Mouse (Mus musculus): ENCODE measurements around the gene Naa16.

DNA sequence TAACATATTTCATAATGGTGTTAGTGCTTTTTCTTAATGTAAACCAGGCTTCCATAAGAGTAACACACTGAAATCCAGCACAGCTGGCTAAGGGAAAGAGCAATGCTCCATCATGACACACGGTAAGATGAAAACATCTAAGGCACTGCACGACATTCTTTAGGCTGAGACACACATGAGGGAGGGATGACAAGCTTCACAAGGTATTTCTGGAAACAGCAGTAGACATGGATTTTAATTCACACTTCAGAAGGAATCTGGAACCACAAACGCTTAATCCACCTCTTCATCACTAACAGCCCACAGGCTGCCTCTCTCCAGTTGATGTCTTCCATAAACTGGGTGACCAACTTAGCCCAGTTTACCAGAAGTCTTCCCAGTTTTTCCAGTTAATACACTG is 44.2 kb downstream of the Naa16 start:
- TF ChIP-seq POLR2A (IDR thresholded peaks at IDR 0.05; ENCODE audit: borderline replicate concordance, low read depth, low read length) = no peak
- TF ChIP-seq CTCF (IDR thresholded peaks at IDR 0.05; ENCODE audit: low read depth, low read length) = no peak

Data from bone marrow macrophage, adult 2 months (primary cell).